Mouse (Mus musculus) myocyte (in vitro differentiated cells): ENCODE data around the gene Auts2.

Source experiments
- CEBPB ChIP-seq: IDR thresholded peaks from 2 replicates; pipeline ENCODE4 v1.6.1; 2011; ENCODE audit warnings: mild to moderate bottlenecking, moderate library complexity; ENCODE audit not compliant: poor library complexity, insufficient read depth, severe bottlenecking
- E2F4 ChIP-seq: IDR thresholded peaks from one replicate; pipeline ENCODE4 v1.6.1; 2011; ENCODE audit warnings: mild to moderate bottlenecking, control low read depth, moderate library complexity; ENCODE audit not compliant: insufficient read depth
- MAX ChIP-seq: IDR thresholded peaks from one replicate; pipeline ENCODE4 v1.6.1; 2011; ENCODE audit warnings: low read depth, mild to moderate bottlenecking, control low read depth
- MYOD1 ChIP-seq, 3 experiments: IDR thresholded peaks; one replicate each; pipeline ENCODE4 v1.6.1; 2011; ENCODE audit warnings: control low read depth in 2 of 3, low read depth in 2 of 3, mild to moderate bottlenecking in 2 of 3, moderate library complexity in 1 of 3; ENCODE audit not compliant: insufficient read length in 2 of 3, control insufficient read depth in 1 of 3
- MYOG ChIP-seq, 3 experiments: IDR thresholded peaks; one replicate each; pipeline ENCODE4 v1.6.1; 2011; ENCODE audit warnings: control low read depth in 2 of 3, low read depth in 2 of 3, mild to moderate bottlenecking in 2 of 3; ENCODE audit not compliant: insufficient read length in 2 of 3, control insufficient read depth in 1 of 3, insufficient read depth in 1 of 3
- POLR2A ChIP-seq: IDR thresholded peaks from one replicate; pipeline ENCODE4 v1.6.1; 2011; ENCODE audit warnings: low read depth, mild to moderate bottlenecking, control low read depth, moderate library complexity; ENCODE audit not compliant: insufficient read length
- POLR2AphosphoS2 ChIP-seq: IDR thresholded peaks from one replicate; pipeline ENCODE4 v1.6.1; 2011; ENCODE audit warnings: low read depth, control low read depth; ENCODE audit not compliant: insufficient read length
- REST ChIP-seq: IDR thresholded peaks from one replicate; pipeline ENCODE4 v1.6.1; 2011; ENCODE audit warnings: mild to moderate bottlenecking, control low read depth, moderate library complexity; ENCODE audit not compliant: insufficient read depth, insufficient read length
- SRF ChIP-seq: IDR thresholded peaks from one replicate; pipeline ENCODE4 v1.6.1; 2011; ENCODE audit warnings: low read depth; ENCODE audit not compliant: control insufficient read depth, insufficient read length
- TCF12 ChIP-seq: IDR thresholded peaks from one replicate; pipeline ENCODE4 v1.6.1; 2011; ENCODE audit warnings: mild to moderate bottlenecking, control low read depth; ENCODE audit not compliant: poor library complexity, insufficient read depth, severe bottlenecking
- TCF3 ChIP-seq: IDR thresholded peaks from one replicate; pipeline ENCODE4 v1.6.1; 2011; ENCODE audit warnings: low read depth, control low read depth; ENCODE audit not compliant: insufficient read length
- USF1 ChIP-seq: IDR thresholded peaks from one replicate; pipeline ENCODE4 v1.6.1; 2011; ENCODE audit warnings: low read depth, mild to moderate bottlenecking, control low read depth, moderate library complexity

DNA sequence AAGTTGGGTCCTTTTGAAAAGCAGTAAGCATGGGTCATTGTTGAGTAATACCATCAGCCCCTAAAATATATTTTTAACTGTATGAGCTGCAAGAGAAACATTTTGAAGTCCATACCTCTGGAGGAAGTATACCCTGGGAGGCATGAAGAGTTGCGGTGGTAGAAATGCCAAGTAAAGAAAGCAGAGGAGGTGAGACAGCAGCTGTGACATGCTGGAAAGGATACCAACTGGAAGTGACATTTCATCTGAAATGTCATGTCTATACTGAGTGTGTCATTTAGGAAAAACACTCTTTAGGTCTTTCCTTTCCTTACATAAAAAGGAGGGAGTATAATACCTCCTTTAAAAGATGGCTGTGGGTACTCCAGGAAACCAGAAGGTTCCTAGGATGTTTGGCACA is 336.9 kb downstream of the Auts2 start:
- TF ChIP-seq POLR2A = no peak
- no peak for TF ChIP-seq MAX
- no peak for TF ChIP-seq MYOG (IDR thresholded peaks at IDR 0.05; ENCODE audit: control insufficient read depth in 1 of 3, insufficient read depth in 1 of 3, insufficient read length in 2 of 3, low read depth in 2 of 3)
- no peak for TF ChIP-seq TCF12
- TF ChIP-seq MYOD1 (IDR thresholded peaks at IDR 0.05; ENCODE audit: control insufficient read depth in 1 of 3, insufficient read length in 2 of 3, low read depth in 2 of 3) = no peak
- no peak for TF ChIP-seq CEBPB
- TF ChIP-seq POLR2AphosphoS2 = no peak
- no peak for TF ChIP-seq E2F4
- TF ChIP-seq USF1 = no peak
- TF ChIP-seq TCF3 = no peak
- no peak for TF ChIP-seq REST
- no peak for TF ChIP-seq SRF
